Mouse (Mus musculus): ENCODE measurements around the gene Dnal1.

GRCm38 (mm10) chr12:84173309-84173915, 59.2 kb downstream of the Dnal1 start:
- TF ChIP-seq GATA1 (IDR thresholded peaks at IDR 0.05; ENCODE audit: low read length) (no peak), TAL1 (IDR thresholded peaks at IDR 0.05; ENCODE audit: low read length) (no peak)

Measured in erythroblast, embryonic 14.5 days (primary cell).